Mouse (Mus musculus) hindbrain, postnatal 0 days (tissue): Measurements from ENCODE around the gene Snx12. TPM values are rescaled to one million over a fixed set of nuclear protein-coding genes. Genes with fewer than 3 reads are reported as not detected.

Source experiments
- ATAC-seq: fragments of 200-750 bp; cut with Nextera tagmentation; 2 replicates; pipeline ENCODE4 v1.8.0; 2017; ENCODE audit warnings: mild to moderate bottlenecking, moderate TSS enrichment, moderate library complexity
- DNase-seq: peaks from one replicate; pipeline ENCODE4 v3.0.0-alpha.2; 2015; ENCODE audit warnings: low spot score
- H3K27ac ChIP-seq: fragments of 300-500 bp; sonication (generic); 2 replicates; pipeline ENCODE4 v1.5.1; 2014; ENCODE audit warnings: mild to moderate bottlenecking
- H3K27me3 ChIP-seq: fragments of 300-500 bp; sonication (generic); 2 replicates; pipeline ENCODE4 v1.6.1; 2014; ENCODE audit warnings: low read length, mixed read lengths; ENCODE audit not compliant: insufficient read depth
- H3K36me3 ChIP-seq: fragments of 300-500 bp; sonication (generic); 2 replicates; pipeline ENCODE4 v1.6.1; 2014; ENCODE audit warnings: low read length, mixed read lengths; ENCODE audit not compliant: insufficient read depth
- H3K4me1 ChIP-seq: fragments of 300-500 bp; sonication (generic); 2 replicates; pipeline ENCODE4 v1.6.1; 2014; ENCODE audit warnings: antibody characterized with exemption, low read length, mixed read lengths; ENCODE audit not compliant: insufficient read depth
- H3K4me2 ChIP-seq: fragments of 300-500 bp; sonication (generic); 2 replicates; pipeline ENCODE4 v1.6.1; 2014; ENCODE audit warnings: low read depth, mild to moderate bottlenecking, low read length, moderate library complexity, mixed read lengths
- H3K4me3 ChIP-seq: fragments of 300-500 bp; sonication (generic); 2 replicates; pipeline ENCODE4 v1.5.1; 2014; ENCODE audit warnings: low read length
- H3K9ac ChIP-seq: fragments of 300-500 bp; sonication (generic); replicated peaks from 2 replicates; pipeline ENCODE4 v1.6.1; 2014; ENCODE audit warnings: mild to moderate bottlenecking, low read length, moderate library complexity, mixed read lengths
- H3K9me3 ChIP-seq: fragments of 300-500 bp; sonication (generic); 2 replicates; pipeline ENCODE4 v1.6.1; 2016; ENCODE audit warnings: low read length, mixed read lengths
- CTCF ChIP-seq: IDR thresholded peaks from 2 replicates; pipeline ENCODE4 v1.5.1; 2016; ENCODE audit warnings: antibody characterized with exemption, control low read depth, low read depth
- WGBS: fragments of 180-500 bp; shearing (Covaris S2); extraction: QIAGEN DNeasy Blood & Tissue Kit; methylation state at CpG from one replicate; pipeline ENCODE4 v1.1.7; 2014; 5-methylcytosine and 5-hydroxymethylcytosine counted together
- polyA plus RNA-seq: library from polyadenylated mRNA; unstranded; fragments of >200 nt; fragmentation: Nextera tagmentation; extraction: Ambion mirVana; gene quantifications from 2 replicates; pipeline ENCODE4 v1.2.1, GENCODE M21; 2015
- total RNA-seq: library from RNA; depleted of rRNA; stranded (reverse); fragments of >200 nt; gene quantifications from 2 replicates; pipeline ENCODE4 v1.2.3, GENCODE M21; 2014

The Snx12 gene
- total and polyA plus RNA-seq, 2 experiments from 2014 or later: 37.3 to 38.0 TPM

GRCm38 (mm10) chrX:101173388-101173787 lies 49.0 kb downstream of the Snx12 start:
- Histone ChIP-seq H3K27ac (no peak overlapping the region), H3K4me3 (no peak overlapping the region), H3K4me2 (no peak overlapping the region), H3K9ac (no peak overlapping the region), H3K36me3 (no peaks in the 10 kb centered on the region), H3K9me3 (no peaks in the 10 kb centered on the region), H3K27me3 (no peaks in the 10 kb centered on the region), H3K4me1 (no peaks in the 10 kb centered on the region)
- ATAC-seq (no peak), DNase-seq (no peak)
- 95% methylated on average over 1 of the region's 1 CpGs for WGBS
- TF ChIP-seq CTCF: no peak

GRCm38 (mm10) chrX:101168425-101168824 lies 53.9 kb downstream of the Snx12 start:
- 72% methylated on average over 2 of the region's 2 CpGs for WGBS

GRCm38 (mm10) chrX:101163739-101164138 lies 58.6 kb downstream of the Snx12 start:
- H3K4me3 ChIP-seq: no peak overlapping the region
- H3K27me3 ChIP-seq: no peaks in the 10 kb centered on the region
- no peak overlapping the region for H3K27ac ChIP-seq
- no peak overlapping the region for H3K9ac ChIP-seq
- no peak for DNase-seq
- no peak for TF ChIP-seq CTCF
- no peak for ATAC-seq
- H3K4me2 ChIP-seq: no peak overlapping the region
- 88% methylated on average over 2 of the region's 2 CpGs for WGBS
- no peaks in the 10 kb centered on the region for H3K4me1 ChIP-seq
- no peaks in the 10 kb centered on the region for H3K36me3 ChIP-seq
- no peaks in the 10 kb centered on the region for H3K9me3 ChIP-seq

More at GRCm38 (mm10) chrX:101168425-101168824, 53.9 kb downstream of the Snx12 start:
- no peak for TF ChIP-seq CTCF
- no peak overlapping the region for H3K4me3 ChIP-seq
- H3K9ac ChIP-seq: no peak overlapping the region
- no peaks in the 10 kb centered on the region for H3K9me3 ChIP-seq
- no peak overlapping the region for H3K27ac ChIP-seq
- H3K36me3 ChIP-seq: no peaks in the 10 kb centered on the region
- DNase-seq: no peak
- H3K4me2 ChIP-seq: no peak overlapping the region
- ATAC-seq: no peak
- no peaks in the 10 kb centered on the region for H3K4me1 ChIP-seq
- no peaks in the 10 kb centered on the region for H3K27me3 ChIP-seq

- H3K4me2 ChIP-seq: no peak overlapping the region
- no peak for ATAC-seq
- 79% methylated on average over 3 of the region's 3 CpGs for WGBS
- no peaks in the 10 kb centered on the region for H3K27me3 ChIP-seq
- H3K4me1 ChIP-seq: no peaks in the 10 kb centered on the region
- no peaks in the 10 kb centered on the region for H3K36me3 ChIP-seq
- no peak overlapping the region for H3K27ac ChIP-seq
- H3K9ac ChIP-seq: no peak overlapping the region
- TF ChIP-seq CTCF: no peak
- H3K4me3 ChIP-seq: no peak overlapping the region
- H3K9me3 ChIP-seq: no peaks in the 10 kb centered on the region
- no peak for DNase-seq
Measured at GRCm38 (mm10) chrX:101163278-101163677, 59.1 kb downstream of the Snx12 start.

GRCm38 (mm10) chrX:101162532-101162931 lies 59.8 kb downstream of the Snx12 start:
- ATAC-seq (no peak), DNase-seq (no peak)
- no peak overlapping the region for H3K9ac ChIP-seq
- H3K36me3 ChIP-seq: no peaks in the 10 kb centered on the region
- H3K27me3 ChIP-seq: no peaks in the 10 kb centered on the region
- no peak overlapping the region for H3K4me2 ChIP-seq
- no peak for TF ChIP-seq CTCF
- H3K4me1 ChIP-seq: no peaks in the 10 kb centered on the region
- H3K4me3 ChIP-seq: no peak overlapping the region
- WGBS: 85% methylated on average over 3 of the region's 3 CpGs
- no peak overlapping the region for H3K27ac ChIP-seq
- H3K9me3 ChIP-seq: no peaks in the 10 kb centered on the region

GRCm38 (mm10) chrX:101157488-101157887 lies 64.9 kb downstream of the Snx12 start:
- no peak for TF ChIP-seq CTCF
- ATAC-seq (no peak), DNase-seq (no peak)
- H3K36me3 ChIP-seq: no peaks in the 10 kb centered on the region
- H3K27ac ChIP-seq: no peak overlapping the region
- H3K9ac ChIP-seq: no peak overlapping the region
- H3K4me3 ChIP-seq: no peak overlapping the region
- no peaks in the 10 kb centered on the region for H3K4me1 ChIP-seq
- 91% methylated on average over 2 of the region's 2 CpGs for WGBS
- H3K27me3 ChIP-seq: no peaks in the 10 kb centered on the region
- H3K9me3 ChIP-seq: no peaks in the 10 kb centered on the region
- H3K4me2 ChIP-seq: no peak overlapping the region

- Histone ChIP-seq H3K4me1 (no peaks in the 10 kb centered on the region), H3K4me3 (no peak overlapping the region), H3K27ac (no peak overlapping the region), H3K9ac (no peak overlapping the region), H3K27me3 (no peaks in the 10 kb centered on the region), H3K4me2 (no peak overlapping the region), H3K9me3 (no peaks in the 10 kb centered on the region), H3K36me3 (no peaks in the 10 kb centered on the region)
- 42% methylated on average over 5 of the region's 5 CpGs for WGBS
- ATAC-seq (no peak), DNase-seq (no peak)
- no peak for TF ChIP-seq CTCF
Measured at GRCm38 (mm10) chrX:101156369-101156768, 66.0 kb downstream of the Snx12 start.
